8 mouse cellular contexts compared by ENCODE assay signal in the genomic region with DNA sequence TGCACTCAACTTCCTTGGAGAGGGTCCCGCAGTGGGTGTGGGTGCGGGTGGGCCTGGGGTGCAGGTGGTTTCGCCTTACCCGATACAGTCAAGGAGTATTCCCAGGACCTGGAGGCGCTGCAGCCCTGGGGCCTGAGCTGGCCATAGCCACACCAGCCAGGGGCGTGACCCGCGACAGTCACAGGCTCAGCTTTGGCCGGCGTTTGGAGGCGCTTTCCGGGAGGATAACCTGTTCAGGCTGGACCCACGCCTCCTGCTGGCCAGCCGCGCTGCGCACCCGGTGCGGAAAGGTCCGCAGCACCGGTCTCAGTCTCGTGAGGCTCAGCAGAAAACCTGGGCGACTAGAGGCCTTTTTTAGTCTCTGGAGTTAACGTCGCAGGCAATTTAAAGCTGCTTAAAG. TPM values are rescaled to one million over a fixed set of nuclear protein-coding genes. Genes with fewer than 3 reads are reported as not detected.
DNase-seq lines count a peak whose midpoint lies in the region; ATAC-seq and TF ChIP-seq lines count a peak whose summit lies in the region.

No protein-coding gene starts in this region.

- H3K27me3 ChIP-seq in hindbrain, embryonic 12.5 days: peaks cover 17% of the 10 kb centered on the region
- H3K27me3 ChIP-seq in limb, embryonic 14.5 days (ENCODE audit: control insufficient read depth, insufficient read depth, low read length): no peaks in the 10 kb centered on the region; the same call in 1 of the 2 replicates
- H3K27me3 ChIP-seq in midbrain, embryonic 15.5 days (replicated peaks): peaks cover 13% of the 10 kb centered on the region

- 3% methylated on average over 24 of the region's 24 CpGs for WGBS in hindbrain, embryonic 12.5 days
- 2% methylated on average over 23 of the region's 24 CpGs for WGBS in limb, embryonic 14.5 days
- WGBS in midbrain, embryonic 15.5 days: 2% methylated on average over 24 of the region's 24 CpGs

- H3K36me3 ChIP-seq in hindbrain, embryonic 12.5 days: no peaks in the 10 kb centered on the region
- no peaks in the 10 kb centered on the region for H3K36me3 ChIP-seq in limb, embryonic 14.5 days (ENCODE audit: control insufficient read depth, insufficient read depth, low read length)
- H3K36me3 ChIP-seq in midbrain, embryonic 15.5 days (replicated peaks): no peaks in the 10 kb centered on the region

- no peak overlapping the region for H3K27ac ChIP-seq in hindbrain, embryonic 12.5 days
- no peak overlapping the region for H3K27ac ChIP-seq in limb, embryonic 14.5 days (replicated peaks; ENCODE audit: low read depth, low read length)
- no peak overlapping the region for H3K27ac ChIP-seq in midbrain, embryonic 15.5 days

- H3K4me1 ChIP-seq in hindbrain, embryonic 12.5 days: peaks cover 6% of the 10 kb centered on the region; the same call in 1 of the 2 replicates
- H3K4me1 ChIP-seq in limb, embryonic 14.5 days (ENCODE audit: control insufficient read depth, insufficient read depth, low read length): peaks cover 8% of the 10 kb centered on the region
- H3K4me1 ChIP-seq in midbrain, embryonic 15.5 days: peaks cover 12% of the 10 kb centered on the region

- peak; percentile 9 for DNase-seq in NIH3T3 (ENCODE audit: low read depth)
- DNase-seq in brain, adult 2 months (ENCODE audit: low read depth, low spot score): peak; percentile 17
- DNase-seq in gastrocnemius, adult 18-20 months (ENCODE audit: low spot score): peak; percentile 9
- peak; percentile 36 for DNase-seq in limb, embryonic 14.5 days (ENCODE audit: low spot score)
- peak; percentile 48 to 73 for DNase-seq in urinary bladder, postnatal 36 days (ENCODE audit: low spot score in 2 of 2)
- DNase-seq in right cerebral cortex, adult 2 months (ENCODE audit: low spot score in 2 of 2): no peak

- peak overlapping the region; percentile 55 for H3K4me2 ChIP-seq in hindbrain, embryonic 12.5 days (replicated peaks)
- peak overlapping the region; percentile 45 for H3K4me2 ChIP-seq in limb, embryonic 14.5 days (replicated peaks; ENCODE audit: low read depth, low read length, severe bottlenecking)
- H3K4me2 ChIP-seq in midbrain, embryonic 15.5 days: peak overlapping the region; percentile 60

- peak; percentile 44; the same call in 1 of the 2 replicates for ATAC-seq in hindbrain, embryonic 12.5 days (ENCODE audit: low FRiP score)
- ATAC-seq in limb, embryonic 14.5 days (ENCODE audit: low FRiP score, low read depth): 0 out of 2 replicates have a peak, but pooled peaks have one; percentile 48
- peak; percentile 55 for ATAC-seq in midbrain, embryonic 15.5 days (replicated peaks)

- 0 out of 2 replicates have a peak overlapping the region, but pooled peaks have one; percentile 41 for H3K9ac ChIP-seq in hindbrain, embryonic 12.5 days
- no peak overlapping the region for H3K9ac ChIP-seq in limb, embryonic 14.5 days (ENCODE audit: low read depth, low read length, severe bottlenecking)
- peak overlapping the region; percentile 17; the same call in 1 of the 2 replicates for H3K9ac ChIP-seq in midbrain, embryonic 15.5 days

- peak overlapping the region; percentile 28 for H3K4me3 ChIP-seq in hindbrain, embryonic 12.5 days
- peak overlapping the region; percentile 16; the same call in 1 of the 2 replicates for H3K4me3 ChIP-seq in limb, embryonic 14.5 days (replicated peaks; ENCODE audit: low read length)
- H3K4me3 ChIP-seq in midbrain, embryonic 15.5 days: peak overlapping the region; percentile 30

- no peaks in the 10 kb centered on the region for H3K9me3 ChIP-seq in hindbrain, embryonic 12.5 days (replicated peaks)
- H3K9me3 ChIP-seq in limb, embryonic 14.5 days (ENCODE audit: control insufficient read depth, low read length): no peaks in the 10 kb centered on the region
- no peaks in the 10 kb centered on the region for H3K9me3 ChIP-seq in midbrain, embryonic 15.5 days

- TF ChIP-seq POLR2A in limb, embryonic 14.5 days (IDR thresholded peaks at IDR 0.05; ENCODE audit: borderline replicate concordance, extremely low read depth, insufficient read depth, insufficient read length): no peak

RNA-seq across cellular contexts. Expression of a gene that starts 12.2 kb away (rescaled TPM):
- 1 to 10 TPM in 1 of 2 experiments, not detected in 1; 1.4 TPM for total RNA-seq in gastrocnemius, adult 18-20 months (2021)
- not detected in 2 replicates for polyA plus RNA-seq in hindbrain, embryonic 12.5 days (2016; fragmentation: Nextera tagmentation; extraction: Ambion mirVana)
- polyA plus RNA-seq in limb, embryonic 14.5 days (2012; rRNA removed): 0.68 and 0.77 TPM in 2 replicates
- polyA plus RNA-seq in limb, embryonic 14.5 days (2014; fragmentation: Nextera tagmentation; extraction: Ambion mirVana): 0.19 TPM in 1 of 2 replicates, not detected in the other
- 0.09 and 3.4 TPM in 2 replicates for polyA plus RNA-seq in midbrain, embryonic 15.5 days (2015; fragmentation: Nextera tagmentation; extraction: Ambion mirVana)

RNA-seq across cellular contexts. Expression of a gene that starts 30.5 kb away (rescaled TPM):
- 1 to 10 TPM in 1 of 2 experiments, not detected in 1; 1.6 TPM for total RNA-seq in gastrocnemius, adult 18-20 months (2021)
- not detected in 2 replicates for polyA plus RNA-seq in hindbrain, embryonic 12.5 days (2016; fragmentation: Nextera tagmentation; extraction: Ambion mirVana)
- polyA plus RNA-seq in limb, embryonic 14.5 days (2012; rRNA removed): 0.20 and 0.38 TPM in 2 replicates
- polyA plus RNA-seq in limb, embryonic 14.5 days (2014; fragmentation: Nextera tagmentation; extraction: Ambion mirVana): not detected in 2 replicates
- polyA plus RNA-seq in midbrain, embryonic 15.5 days (2015; fragmentation: Nextera tagmentation; extraction: Ambion mirVana): 1.3 TPM in 1 of 2 replicates, not detected in the other

RNA-seq across cellular contexts. Expression of a gene that starts 54.3 kb away (rescaled TPM):
- under 1 TPM in 1 of 2 experiments, not detected in 1; 0.71 TPM for total RNA-seq in gastrocnemius, adult 18-20 months (2021)
- polyA plus RNA-seq in hindbrain, embryonic 12.5 days (2016; fragmentation: Nextera tagmentation; extraction: Ambion mirVana): not detected in 2 replicates
- polyA plus RNA-seq in limb, embryonic 14.5 days (2012; rRNA removed): 0.27 and 0.34 TPM in 2 replicates
- not detected in 2 replicates for polyA plus RNA-seq in limb, embryonic 14.5 days (2014; fragmentation: Nextera tagmentation; extraction: Ambion mirVana)
- polyA plus RNA-seq in midbrain, embryonic 15.5 days (2015; fragmentation: Nextera tagmentation; extraction: Ambion mirVana): 0.51 TPM in 1 of 2 replicates, not detected in the other

RNA-seq across cellular contexts. Expression of a gene that starts 60.0 kb away (rescaled TPM):
- total RNA-seq in gastrocnemius, adult 18-20 months (2021): 10 to 100 TPM; 20.8 to 21.0 TPM
- polyA plus RNA-seq in hindbrain, embryonic 12.5 days (2016; fragmentation: Nextera tagmentation; extraction: Ambion mirVana): 105 and 106 TPM in 2 replicates
- polyA plus RNA-seq in limb, embryonic 14.5 days (2012; rRNA removed): 80.3 and 93.3 TPM in 2 replicates
- 101 and 103 TPM in 2 replicates for polyA plus RNA-seq in limb, embryonic 14.5 days (2014; fragmentation: Nextera tagmentation; extraction: Ambion mirVana)
- 104 and 108 TPM in 2 replicates for polyA plus RNA-seq in midbrain, embryonic 15.5 days (2015; fragmentation: Nextera tagmentation; extraction: Ambion mirVana)

Comparison
In these comparisons a context has a peak if more than half of its experiments do, and no peak if none do; other contexts are left out.
1. DNase-seq: peak in NIH3T3 (single experiment), brain, adult 2 months (single experiment), gastrocnemius, adult 18-20 months (single experiment), limb, embryonic 14.5 days (single experiment) and urinary bladder, postnatal 36 days (2 of 2); none in right cerebral cortex, adult 2 months (0 of 2).
2. Peak in every context shown above with its lines, with median percentiles within 50 percentile points of each other: ATAC-seq, H3K4me2 ChIP-seq and H3K4me3 ChIP-seq.